In the genomic region with DNA sequence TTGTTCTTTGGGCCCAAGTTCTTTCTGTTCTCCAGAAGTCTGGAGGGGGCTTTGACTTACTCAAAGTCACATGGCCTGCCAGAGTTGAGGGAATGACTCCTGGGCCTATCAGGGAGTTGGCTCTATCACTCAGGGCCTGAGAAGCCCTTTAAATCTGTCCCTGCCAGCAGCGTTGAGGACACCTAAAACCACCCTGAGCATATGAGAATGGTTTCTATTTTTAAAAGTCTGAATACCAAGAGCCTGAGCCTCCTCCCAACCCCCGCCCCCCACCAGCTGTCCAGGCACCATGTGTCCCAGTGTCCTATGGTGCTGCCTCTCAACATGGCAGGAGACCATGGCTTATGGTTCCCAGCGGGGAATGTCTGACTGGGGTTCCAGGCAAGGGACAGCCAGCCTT, we compare ENCODE assay signal across 9 mouse cellular contexts. TPM values are rescaled to one million over a fixed set of nuclear protein-coding genes. Genes with fewer than 3 reads are reported as not detected.
DNase-seq lines count a peak whose midpoint lies in the region; ATAC-seq and TF ChIP-seq lines count a peak whose summit lies in the region.
"Had no signal": no experiment of that assay in that cellular context is flagged by ENCODE, and none has a peak within 500 bp of the region (broad histone marks: within the 10 kb centered on the region; RNA-seq: fewer than 3 reads in every experiment).

No protein-coding gene starts in this region.

- no peak for TF ChIP-seq EP300 in liver, postnatal 0 days (IDR thresholded peaks at IDR 0.05; ENCODE audit: low read depth)

- WGBS in liver, embryonic 12.5 days (ENCODE audit: insufficient replicate concordance) = 48% methylated on average over 3 of the region's 3 CpGs
- 46% methylated on average over 3 of the region's 3 CpGs for WGBS in liver, postnatal 0 days (ENCODE audit: insufficient replicate concordance)
- 61% methylated on average over 3 of the region's 3 CpGs for WGBS in forebrain, embryonic 11.5 days
- WGBS in hindbrain, embryonic 11.5 days = 56% methylated on average over 3 of the region's 3 CpGs

- H3K36me3 ChIP-seq in liver, embryonic 12.5 days = peaks cover 19% of the 10 kb centered on the region
- H3K36me3 ChIP-seq in liver, postnatal 0 days (replicated peaks; ENCODE audit: insufficient read depth, low read length) = no peaks in the 10 kb centered on the region
- H3K36me3 ChIP-seq in forebrain, embryonic 11.5 days (ENCODE audit: control insufficient read depth, insufficient read depth, low read length) = no peaks in the 10 kb centered on the region; the same call in 1 of the 2 replicates
- H3K36me3 ChIP-seq in hindbrain, embryonic 11.5 days (ENCODE audit: control insufficient read depth, insufficient read depth, low read length) = 0 out of 2 replicates have a peak, but pooled peaks cover 2% of the 10 kb centered on the region
- no peaks in the 10 kb centered on the region for H3K36me3 ChIP-seq in myocyte (ENCODE audit: control insufficient read depth, insufficient read depth)

- H3K79me2 ChIP-seq in myocyte (ENCODE audit: control insufficient read depth, insufficient read depth) = peaks cover 20% of the 10 kb centered on the region

- H3K4me1 ChIP-seq in liver, embryonic 12.5 days = peaks cover 34% of the 10 kb centered on the region
- peaks cover 23% of the 10 kb centered on the region for H3K4me1 ChIP-seq in liver, postnatal 0 days (ENCODE audit: insufficient read depth)
- peaks cover 4% of the 10 kb centered on the region; the same call in 1 of the 2 replicates for H3K4me1 ChIP-seq in forebrain, embryonic 11.5 days (replicated peaks; ENCODE audit: control insufficient read depth, insufficient read depth, low read length)
- peaks cover 4% of the 10 kb centered on the region; the same call in 1 of the 2 replicates for H3K4me1 ChIP-seq in hindbrain, embryonic 11.5 days (replicated peaks; ENCODE audit: control insufficient read depth, insufficient read depth, low read length)

- TF ChIP-seq CTCF in liver, postnatal 0 days (IDR thresholded peaks at IDR 0.05; ENCODE audit: low read depth) = no peak

- peak; percentile 40 for TF ChIP-seq POLR2A in myocyte (IDR thresholded peaks at IDR 0.05; ENCODE audit: insufficient read length, low read depth)

- no peak overlapping the region for H3ac ChIP-seq in myocyte (ENCODE audit: control insufficient read depth, insufficient read length)

- H3K4me3 ChIP-seq in liver, embryonic 12.5 days = peak overlapping the region; percentile 70; the same call in 1 of the 2 replicates
- no peak overlapping the region for H3K4me3 ChIP-seq in liver, postnatal 0 days (ENCODE audit: low read depth, low read length)
- peak overlapping the region; percentile 78 for H3K4me3 ChIP-seq in forebrain, embryonic 11.5 days (ENCODE audit: low read depth, low read length)
- H3K4me3 ChIP-seq in hindbrain, embryonic 11.5 days (ENCODE audit: low read depth, low read length) = peak overlapping the region; percentile 61
- peak overlapping the region; percentile 42 for H3K4me3 ChIP-seq in myocyte

- DNase-seq in liver, postnatal 0 days = no peak
- DNase-seq in forebrain, embryonic 11.5 days (ENCODE audit: low spot score) = no peak
- DNase-seq in hindbrain, embryonic 11.5 days (ENCODE audit: low spot score) = no peak
- DNase-seq in layer of hippocampus, postnatal 14 days (ENCODE audit: low spot score in 2 of 2) = no peak
- DNase-seq in right cerebral cortex, postnatal 4 days = no peak
- DNase-seq in layer of hippocampus, adult 9-11 months = no peak

- no peaks in the 10 kb centered on the region; the same call in 1 of the 2 replicates for H3K9me3 ChIP-seq in liver, embryonic 12.5 days (replicated peaks)
- H3K9me3 ChIP-seq in liver, postnatal 0 days (ENCODE audit: low read length) = no peaks in the 10 kb centered on the region
- H3K9me3 ChIP-seq in forebrain, embryonic 11.5 days (ENCODE audit: control insufficient read depth, low read length) = no peaks in the 10 kb centered on the region
- H3K9me3 ChIP-seq in hindbrain, embryonic 11.5 days (ENCODE audit: control insufficient read depth, low read length) = no peaks in the 10 kb centered on the region

- no peak overlapping the region for H3K27ac ChIP-seq in liver, embryonic 12.5 days
- no peak overlapping the region for H3K27ac ChIP-seq in liver, postnatal 0 days (ENCODE audit: low read depth)
- H3K27ac ChIP-seq in forebrain, embryonic 11.5 days (ENCODE audit: low read depth, low read length) = no peak overlapping the region
- H3K27ac ChIP-seq in hindbrain, embryonic 11.5 days (ENCODE audit: low read depth, low read length) = no peak overlapping the region

- 0 out of 2 replicates have a peak, but pooled peaks have one; percentile 5 for ATAC-seq in liver, embryonic 12.5 days
- no peak for ATAC-seq in liver, postnatal 0 days
- ATAC-seq in forebrain, embryonic 11.5 days (replicated peaks; ENCODE audit: low FRiP score) = no peak
- ATAC-seq in hindbrain, embryonic 11.5 days (ENCODE audit: low FRiP score) = no peak
- ATAC-seq: Patski had no signal

- H3K9ac ChIP-seq in liver, embryonic 12.5 days = no peak overlapping the region
- no peak overlapping the region for H3K9ac ChIP-seq in liver, postnatal 0 days (replicated peaks)
- H3K9ac ChIP-seq in forebrain, embryonic 11.5 days (ENCODE audit: low read length) = peak overlapping the region; percentile 91
- H3K9ac ChIP-seq in hindbrain, embryonic 11.5 days (ENCODE audit: low read depth, low read length) = no peak overlapping the region; the same call in 1 of the 2 replicates

- no peaks in the 10 kb centered on the region for H3K27me3 ChIP-seq in liver, embryonic 12.5 days (replicated peaks)
- H3K27me3 ChIP-seq in liver, postnatal 0 days (ENCODE audit: insufficient read depth, low read length) = no peaks in the 10 kb centered on the region
- H3K27me3 ChIP-seq in forebrain, embryonic 11.5 days (ENCODE audit: control insufficient read depth, insufficient read depth, low read length) = no peaks in the 10 kb centered on the region
- H3K27me3 ChIP-seq in hindbrain, embryonic 11.5 days (ENCODE audit: control insufficient read depth, insufficient read depth, low read length) = no peaks in the 10 kb centered on the region
- H3K27me3 ChIP-seq in myocyte (ENCODE audit: control insufficient read depth, insufficient read depth, insufficient read length) = no peaks in the 10 kb centered on the region
- H3K27me3 ChIP-seq: Patski had no signal

- H3K4me2 ChIP-seq in liver, embryonic 12.5 days = peak overlapping the region; percentile 87
- H3K4me2 ChIP-seq in liver, postnatal 0 days (ENCODE audit: low read depth, low read length) = no peak overlapping the region
- peak overlapping the region; percentile 84 for H3K4me2 ChIP-seq in forebrain, embryonic 11.5 days (ENCODE audit: low read depth, low read length, severe bottlenecking)
- peak overlapping the region; percentile 44 for H3K4me2 ChIP-seq in hindbrain, embryonic 11.5 days (replicated peaks; ENCODE audit: low read depth, low read length)
- peak overlapping the region; percentile 91 for H3K4me2 ChIP-seq in myocyte (ENCODE audit: low read depth)

TF ChIP-seq in myocyte, 11 proteins besides CTCF, POLR2A, EP300 and RAD21:
- no peak for TF ChIP-seq MAX (IDR thresholded peaks at IDR 0.05; ENCODE audit: low read depth)
- no peak for TF ChIP-seq SRF (IDR thresholded peaks at IDR 0.05; ENCODE audit: control insufficient read depth, insufficient read length, low read depth)
- TF ChIP-seq POLR2AphosphoS2 (IDR thresholded peaks at IDR 0.05; ENCODE audit: insufficient read length, low read depth) = no peak
- peak; percentile 72 for TF ChIP-seq USF1 (IDR thresholded peaks at IDR 0.05; ENCODE audit: low read depth)
- TF ChIP-seq TCF3 (IDR thresholded peaks at IDR 0.05; ENCODE audit: insufficient read length, low read depth) = peak; percentile 65
- peak; percentile 61 for TF ChIP-seq TCF12 (IDR thresholded peaks at IDR 0.05; ENCODE audit: insufficient read depth, poor library complexity, severe bottlenecking)
- TF ChIP-seq REST (IDR thresholded peaks at IDR 0.05; ENCODE audit: insufficient read depth, insufficient read length) = no peak
- TF ChIP-seq E2F4 (IDR thresholded peaks at IDR 0.05; ENCODE audit: insufficient read depth) = no peak
- TF ChIP-seq MYOD1 (IDR thresholded peaks at IDR 0.05; ENCODE audit: control insufficient read depth in 1 of 3, insufficient read length in 2 of 3, low read depth in 2 of 3) = peak; percentile 40 to 95 (median 91)
- TF ChIP-seq MYOG (IDR thresholded peaks at IDR 0.05; ENCODE audit: control insufficient read depth in 1 of 3, insufficient read depth in 1 of 3, insufficient read length in 2 of 3, low read depth in 2 of 3) = peak; percentile 71 to 94 (median 87)
- no peak for TF ChIP-seq CEBPB (IDR thresholded peaks at IDR 0.05; ENCODE audit: insufficient read depth, poor library complexity, severe bottlenecking)

RNA-seq across cellular contexts. Expression of gene Cand2, which starts 1.5 kb away (rescaled TPM):
- polyA plus RNA-seq in liver, embryonic 12.5 days (2016; fragmentation: Nextera tagmentation; extraction: Ambion mirVana) = 9.5 and 10.5 TPM in 2 replicates
- polyA plus RNA-seq in liver, postnatal 0 days (2015; fragmentation: Nextera tagmentation; extraction: Ambion mirVana) = 0.59 and 0.61 TPM in 2 replicates
- 46.4 and 49.8 TPM in 2 replicates for polyA plus RNA-seq in forebrain, embryonic 11.5 days (2014; fragmentation: Nextera tagmentation; extraction: Ambion mirVana)
- polyA plus RNA-seq in hindbrain, embryonic 11.5 days (2014; fragmentation: Nextera tagmentation; extraction: Ambion mirVana) = 20.2 and 23.3 TPM in 2 replicates
- polyA plus RNA-seq in myocyte (2012; fragmentation: generic; extraction: Trizol) = 31.3 TPM
- 1 to 10 TPM; 4.5 to 5.1 TPM for total RNA-seq in layer of hippocampus, postnatal 14 days (2021)

RNA-seq across cellular contexts. Expression of gene Tmem40, which starts 13.6 kb away (rescaled TPM):
- 29.1 and 32.7 TPM in 2 replicates for polyA plus RNA-seq in liver, embryonic 12.5 days (2016; fragmentation: Nextera tagmentation; extraction: Ambion mirVana)
- 18.9 and 21.2 TPM in 2 replicates for polyA plus RNA-seq in liver, postnatal 0 days (2015; fragmentation: Nextera tagmentation; extraction: Ambion mirVana)
- polyA plus RNA-seq in forebrain, embryonic 11.5 days (2014; fragmentation: Nextera tagmentation; extraction: Ambion mirVana) = 2.2 and 2.6 TPM in 2 replicates
- polyA plus RNA-seq in hindbrain, embryonic 11.5 days (2014; fragmentation: Nextera tagmentation; extraction: Ambion mirVana) = 1.9 and 2.1 TPM in 2 replicates
- 0.37 TPM for polyA plus RNA-seq in myocyte (2012; fragmentation: generic; extraction: Trizol)
- 1 to 10 TPM in 1 of 2 experiments, under 1 TPM in 1; 0.88 to 1.2 TPM for total RNA-seq in layer of hippocampus, postnatal 14 days (2021)
- polyA plus RNA-seq: Patski had no signal

RNA-seq across cellular contexts. Expression of gene Rpl32, which starts 32.7 kb away (rescaled TPM):
- polyA plus RNA-seq in liver, embryonic 12.5 days (2016; fragmentation: Nextera tagmentation; extraction: Ambion mirVana) = 1,876 and 1,897 TPM in 2 replicates
- polyA plus RNA-seq in liver, postnatal 0 days (2015; fragmentation: Nextera tagmentation; extraction: Ambion mirVana) = 1,354 and 1,414 TPM in 2 replicates
- 1,664 and 1,794 TPM in 2 replicates for polyA plus RNA-seq in forebrain, embryonic 11.5 days (2014; fragmentation: Nextera tagmentation; extraction: Ambion mirVana)
- polyA plus RNA-seq in hindbrain, embryonic 11.5 days (2014; fragmentation: Nextera tagmentation; extraction: Ambion mirVana) = 1,766 and 1,778 TPM in 2 replicates
- 4,367 TPM for polyA plus RNA-seq in myocyte (2012; fragmentation: generic; extraction: Trizol)
- 100 to 1,000 TPM; 500 to 526 TPM for total RNA-seq in layer of hippocampus, postnatal 14 days (2021)
